In the genomic region with DNA sequence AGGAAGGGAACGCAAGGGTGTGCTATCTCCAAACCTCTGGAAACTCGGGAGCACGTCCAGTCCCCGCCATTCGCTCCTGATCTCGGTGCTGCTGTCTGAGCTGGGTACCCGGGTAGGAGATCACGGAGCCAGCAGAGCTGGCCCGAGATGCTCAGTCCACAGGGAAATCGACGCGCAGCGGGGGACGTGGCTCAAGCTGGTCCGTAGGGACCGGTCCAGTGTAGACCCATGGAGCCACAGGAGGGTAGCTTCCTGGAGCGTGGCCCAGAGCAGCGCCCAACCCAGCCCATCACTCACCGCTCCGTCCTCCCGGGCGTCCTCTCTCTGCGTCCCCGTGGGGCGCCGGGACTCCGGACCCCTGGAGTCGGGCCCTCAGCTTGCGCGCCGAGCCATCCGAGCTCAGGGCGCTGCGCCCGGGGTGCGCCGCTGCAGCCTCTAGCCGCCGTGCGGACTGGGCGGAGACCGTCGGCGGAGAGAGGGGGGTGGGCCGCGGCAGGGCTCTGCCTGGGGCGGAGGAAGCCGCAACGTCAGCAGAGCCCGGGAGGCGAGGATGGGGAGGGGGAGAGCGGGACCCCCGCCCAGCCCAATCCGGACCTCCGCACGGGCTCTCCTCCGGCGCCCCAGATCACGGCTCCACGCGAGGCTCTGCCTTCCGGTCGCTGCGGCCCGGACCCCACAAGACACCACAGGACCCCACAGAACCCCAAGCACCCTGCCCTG, we compare ENCODE assay signal across 8 mouse cellular contexts. TPM values are rescaled to one million over a fixed set of nuclear protein-coding genes. Genes with fewer than 3 reads are reported as not detected.
A peak's percentile ranks its signal among the peaks of the same experiment; 100 is the strongest.
DNase-seq lines count a peak whose midpoint lies in the region; ATAC-seq and TF ChIP-seq lines count a peak whose summit lies in the region.

No protein-coding gene starts in this region.

- peak; percentile 59 for DNase-seq in CD4-positive helper T cell, adult 2 months (ENCODE audit: low read depth, low spot score)
- DNase-seq in adrenal gland, postnatal 4 days (ENCODE audit: low spot score in 2 of 2) = peak; percentile 17 to 21
- DNase-seq in forebrain, embryonic 10.5 days (ENCODE audit: extremely low spot score, low spot score) = peak; percentile 78
- DNase-seq in kidney, postnatal 0 days (ENCODE audit: low spot score) = peak; percentile 87
- DNase-seq in neural tube, embryonic 10.5 days (ENCODE audit: extremely low spot score, low spot score) = peak; percentile 81
- peak; percentile 67 for DNase-seq in stomach, postnatal 0 days (ENCODE audit: low spot score)

- peaks cover 15% of the 10 kb centered on the region for H3K4me1 ChIP-seq in forebrain, embryonic 10.5 days
- peaks cover 0 to 6% of the 10 kb centered on the region in 2 experiments; a peak in 1 of 4 replicates for H3K4me1 ChIP-seq in heart, embryonic 14.5 days (ENCODE audit: control insufficient read depth in 2 of 2, insufficient read depth in 2 of 2, low read length in 2 of 2)
- H3K4me1 ChIP-seq in kidney, postnatal 0 days (replicated peaks; ENCODE audit: insufficient read depth, low read length) = no peaks in the 10 kb centered on the region
- H3K4me1 ChIP-seq in liver, embryonic 15.5 days (replicated peaks) = peaks cover 9% of the 10 kb centered on the region; the same call in 1 of the 2 replicates
- no peaks in the 10 kb centered on the region for H3K4me1 ChIP-seq in stomach, postnatal 0 days (replicated peaks; ENCODE audit: control insufficient read depth, insufficient read depth)

- no peaks in the 10 kb centered on the region for H3K27me3 ChIP-seq in forebrain, embryonic 10.5 days (ENCODE audit: poor library complexity, severe bottlenecking)
- H3K27me3 ChIP-seq in heart, embryonic 14.5 days (ENCODE audit: control insufficient read depth, insufficient read depth, low read length) = no peaks in the 10 kb centered on the region
- no peaks in the 10 kb centered on the region for H3K27me3 ChIP-seq in kidney, postnatal 0 days (ENCODE audit: insufficient read depth, low read length)
- H3K27me3 ChIP-seq in liver, embryonic 15.5 days = peaks cover 46% of the 10 kb centered on the region
- H3K27me3 ChIP-seq in stomach, postnatal 0 days (ENCODE audit: control insufficient read depth, insufficient read depth, low read length) = no peaks in the 10 kb centered on the region

- H3K27ac ChIP-seq in forebrain, embryonic 10.5 days = peak overlapping the region; percentile 95
- peak overlapping the region; percentile 90 to 91 for H3K27ac ChIP-seq in heart, embryonic 14.5 days (replicated peaks in 1 of 2; ENCODE audit: control insufficient read depth in 1 of 2, insufficient read depth in 1 of 2, low read depth in 2 of 2, low read length in 2 of 2)
- peak overlapping the region; percentile 88 for H3K27ac ChIP-seq in kidney, postnatal 0 days
- H3K27ac ChIP-seq in liver, embryonic 15.5 days (replicated peaks) = peak overlapping the region; percentile 51
- peak overlapping the region; percentile 94 for H3K27ac ChIP-seq in stomach, postnatal 0 days (replicated peaks)

- ATAC-seq in heart, embryonic 14.5 days (ENCODE audit: insufficient number of reproducible peaks, insufficient read depth, low FRiP score, low read depth) = peak; percentile 93
- peak; percentile 91 for ATAC-seq in kidney, postnatal 0 days (replicated peaks; ENCODE audit: low FRiP score, low read depth)
- peak; percentile 79 for ATAC-seq in liver, embryonic 15.5 days (ENCODE audit: insufficient read depth)
- peak; percentile 94 for ATAC-seq in stomach, postnatal 0 days (ENCODE audit: low FRiP score, low TSS enrichment)

- 0 out of 2 replicates have a peak, but pooled peaks cover 2% of the 10 kb centered on the region for H3K36me3 ChIP-seq in forebrain, embryonic 10.5 days (replicated peaks)
- H3K36me3 ChIP-seq in heart, embryonic 14.5 days (ENCODE audit: control insufficient read depth, insufficient read depth, low read length) = no peaks in the 10 kb centered on the region
- H3K36me3 ChIP-seq in kidney, postnatal 0 days (ENCODE audit: insufficient read depth, low read length) = no peaks in the 10 kb centered on the region
- H3K36me3 ChIP-seq in liver, embryonic 15.5 days (replicated peaks) = no peaks in the 10 kb centered on the region
- no peaks in the 10 kb centered on the region for H3K36me3 ChIP-seq in stomach, postnatal 0 days (ENCODE audit: control insufficient read depth, insufficient read depth, low read length)

- peak overlapping the region; percentile 86 for H3K4me2 ChIP-seq in heart, embryonic 14.5 days (ENCODE audit: low read length)
- peak overlapping the region; percentile 82 for H3K4me2 ChIP-seq in kidney, postnatal 0 days (ENCODE audit: low read length)
- peak overlapping the region; percentile 71 for H3K4me2 ChIP-seq in liver, embryonic 15.5 days
- H3K4me2 ChIP-seq in stomach, postnatal 0 days (replicated peaks; ENCODE audit: low read depth) = peak overlapping the region; percentile 78

- TF ChIP-seq CTCF in kidney, postnatal 0 days (IDR thresholded peaks at IDR 0.05; ENCODE audit: low read depth) = peak; percentile 55
- peak; percentile 67 for TF ChIP-seq CTCF in stomach, postnatal 0 days (IDR thresholded peaks at IDR 0.05; ENCODE audit: low read depth)

- peak overlapping the region; percentile 87 for H3K4me3 ChIP-seq in forebrain, embryonic 10.5 days
- peak overlapping the region; percentile 90 to 93 for H3K4me3 ChIP-seq in heart, embryonic 14.5 days (ENCODE audit: control insufficient read depth in 1 of 2, insufficient read depth in 1 of 2, low read depth in 1 of 2, low read length in 2 of 2)
- peak overlapping the region; percentile 62 for H3K4me3 ChIP-seq in kidney, postnatal 0 days (replicated peaks; ENCODE audit: low read depth, low read length)
- peak overlapping the region; percentile 59 for H3K4me3 ChIP-seq in liver, embryonic 15.5 days (replicated peaks)
- H3K4me3 ChIP-seq in stomach, postnatal 0 days (ENCODE audit: low read depth, low read length) = peak overlapping the region; percentile 75

- under 1% methylated on average over 49 of the region's 65 CpGs for WGBS in forebrain, embryonic 10.5 days
- under 1% methylated on average over 65 of the region's 65 CpGs for WGBS in heart, embryonic 14.5 days
- WGBS in kidney, postnatal 0 days = under 1% methylated on average over 63 of the region's 65 CpGs
- WGBS in liver, embryonic 15.5 days (ENCODE audit: insufficient replicate concordance) = under 1% methylated on average over 65 of the region's 65 CpGs
- 0% methylated on average over 35 of the region's 65 CpGs for WGBS in stomach, postnatal 0 days

- no peak for TF ChIP-seq EP300 in stomach, postnatal 0 days (optimal IDR thresholded peaks at IDR 0.05)

- H3K9me3 ChIP-seq in forebrain, embryonic 10.5 days = no peaks in the 10 kb centered on the region
- no peaks in the 10 kb centered on the region for H3K9me3 ChIP-seq in heart, embryonic 14.5 days (ENCODE audit: control insufficient read depth, low read length)
- H3K9me3 ChIP-seq in kidney, postnatal 0 days (replicated peaks; ENCODE audit: low read length) = no peaks in the 10 kb centered on the region
- H3K9me3 ChIP-seq in liver, embryonic 15.5 days (replicated peaks) = no peaks in the 10 kb centered on the region
- H3K9me3 ChIP-seq in stomach, postnatal 0 days (ENCODE audit: control insufficient read depth, low read length) = no peaks in the 10 kb centered on the region

- H3K9ac ChIP-seq in heart, embryonic 14.5 days (ENCODE audit: low read length) = peak overlapping the region; percentile 92
- H3K9ac ChIP-seq in kidney, postnatal 0 days (ENCODE audit: low read depth, low read length) = peak overlapping the region; percentile 69
- peak overlapping the region; percentile 30; the same call in 1 of the 2 replicates for H3K9ac ChIP-seq in liver, embryonic 15.5 days
- peak overlapping the region; percentile 81 for H3K9ac ChIP-seq in stomach, postnatal 0 days (ENCODE audit: low read length)

RNA-seq across cellular contexts. Expression of a gene that starts 0.6 kb away (rescaled TPM):
- 10 to 100 TPM; 15.4 to 17.8 TPM for total RNA-seq in adrenal gland, postnatal 4 days (2021)
- polyA plus RNA-seq in forebrain, embryonic 10.5 days (2016; fragmentation: Nextera tagmentation; extraction: Ambion mirVana) = 17.9 and 21.0 TPM in 2 replicates
- 15.6 and 16.8 TPM in 2 replicates for polyA plus RNA-seq in heart, embryonic 14.5 days (2014; fragmentation: Nextera tagmentation; extraction: Ambion mirVana)
- polyA plus RNA-seq in kidney, postnatal 0 days (2015; fragmentation: Nextera tagmentation; extraction: Ambion mirVana) = 17.4 and 19.1 TPM in 2 replicates
- polyA plus RNA-seq in liver, embryonic 15.5 days (2015; fragmentation: Nextera tagmentation; extraction: Ambion mirVana) = 6.1 and 6.6 TPM in 2 replicates
- polyA plus RNA-seq in stomach, postnatal 0 days (2015; fragmentation: Nextera tagmentation; extraction: Ambion mirVana) = 7.5 and 8.3 TPM in 2 replicates

Comparison
In these comparisons a context has a peak if more than half of its experiments do, and no peak if none do; other contexts are left out.
1. Peak in every context shown above with its lines: DNase-seq, ATAC-seq, H3K4me3 ChIP-seq and H3K27ac ChIP-seq.
2. DNase-seq: peak in every context shown above with its lines; median percentile 87 in kidney, postnatal 0 days; 81 in neural tube, embryonic 10.5 days; 78 in forebrain, embryonic 10.5 days; 67 in stomach, postnatal 0 days; 59 in CD4-positive helper T cell, adult 2 months; 19 in adrenal gland, postnatal 4 days.
3. H3K9ac ChIP-seq: peak in every context shown above with its lines; median percentile 92 in heart, embryonic 14.5 days; 81 in stomach, postnatal 0 days; 69 in kidney, postnatal 0 days; 30 in liver, embryonic 15.5 days.